Mouse (Mus musculus): ENCODE data around the gene Itgb3. TPM values are rescaled to one million over a fixed set of nuclear protein-coding genes. Genes with fewer than 3 reads are reported as not detected.

Itgb3 gene
- total RNA-seq, 2 experiments from 2014 or later = 0.66 to 0.76 TPM

Other genes with a start within 250 kb of the Itgb3 start
- gene Kansl1, start 139.1 kb upstream of the Itgb3 start, total RNA-seq (2021) = 10 to 100 TPM; 18.2 to 21.4 TPM
- gene Cdc27, start 57.4 kb upstream of the Itgb3 start, total RNA-seq (2021) = 10 to 100 TPM; 24.9 to 25.2 TPM
- gene Myl4, start 57.3 kb upstream of the Itgb3 start, total RNA-seq (2021) = 1 to 10 TPM; 5.5 to 6.4 TPM
- not detected for gene Gm11639, start 77.7 kb downstream of the Itgb3 start, total RNA-seq (2021)